Mouse (Mus musculus) olfactory bulb, adult 2 months (tissue): ENCODE results near the gene Cebpe.

Experiments used
- CTCF ChIP-seq: fragments of 200-500 bp; IDR thresholded peaks from 2 replicates; pipeline ENCODE4 v1.5.1; 2012; ENCODE audit warnings: low read depth, mild to moderate bottlenecking, low read length, moderate library complexity; ENCODE audit not compliant: insufficient read depth
- POLR2A ChIP-seq: fragments of 200-500 bp; IDR thresholded peaks from 2 replicates; pipeline ENCODE4 v1.6.1; 2012; ENCODE audit warnings: mild to moderate bottlenecking, low read depth, low read length, moderate library complexity; ENCODE audit not compliant: insufficient read depth

DNA sequence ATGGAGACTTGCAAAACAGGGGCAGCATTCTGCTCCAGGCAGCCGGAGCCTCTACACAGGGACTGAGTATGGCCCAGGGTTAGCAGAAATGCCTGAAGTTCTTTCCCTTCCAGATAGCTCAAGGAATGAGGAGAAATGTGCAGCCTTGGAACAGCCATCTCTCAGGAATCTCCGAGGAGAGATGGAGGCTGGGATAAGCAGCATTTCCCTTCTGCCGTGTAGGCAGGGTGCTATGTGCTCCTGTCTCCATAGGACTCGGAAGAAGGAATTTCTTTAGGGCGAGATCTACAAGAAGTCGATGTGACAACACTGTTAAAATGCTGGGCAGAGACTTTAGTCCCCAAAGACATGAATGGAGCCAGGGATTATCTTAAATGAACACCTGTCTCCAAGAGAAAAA, 41.0 kb upstream of the Cebpe start:
- TF ChIP-seq CTCF (no peak), POLR2A (no peak)
